Mouse (Mus musculus) stomach, embryonic 16.5 days (tissue): ENCODE measurements around the gene Trpv4. TPM values are rescaled to one million over a fixed set of nuclear protein-coding genes. Genes with fewer than 3 reads are reported as not detected.

Experiments
- ATAC-seq: fragments of 200-750 bp; cut with Nextera tagmentation; 2 replicates; pipeline ENCODE4 v1.8.0; 2017; ENCODE audit warnings: moderate number of reproducible peaks, moderate TSS enrichment; ENCODE audit not compliant: insufficient read depth, low FRiP score
- H3K27ac ChIP-seq: fragments of 300-500 bp; sonication (generic); 2 replicates; pipeline ENCODE4 v1.5.1; 2014; ENCODE audit warnings: low read length
- H3K27me3 ChIP-seq: fragments of 300-500 bp; sonication (generic); 2 replicates; pipeline ENCODE4 v1.6.1; 2014; ENCODE audit warnings: low read length, control low read depth, mixed read lengths; ENCODE audit not compliant: control insufficient read depth, insufficient read depth
- H3K36me3 ChIP-seq: fragments of 300-500 bp; sonication (generic); 2 replicates; pipeline ENCODE4 v1.6.1; 2014; ENCODE audit warnings: low read length; ENCODE audit not compliant: control insufficient read depth, insufficient read depth
- H3K4me1 ChIP-seq: fragments of 300-500 bp; sonication (generic); 2 replicates; pipeline ENCODE4 v1.6.1; 2014; ENCODE audit warnings: low read length, control low read depth, mixed read lengths; ENCODE audit not compliant: control insufficient read depth, insufficient read depth
- H3K4me2 ChIP-seq: fragments of 300-500 bp; sonication (generic); 2 replicates; pipeline ENCODE4 v1.6.1; 2014; ENCODE audit warnings: low read depth, low read length, mixed read lengths
- H3K4me3 ChIP-seq: fragments of 300-500 bp; sonication (generic); replicated peaks from 2 replicates; pipeline ENCODE4 v1.5.1; 2014; ENCODE audit warnings: mild to moderate bottlenecking, low read length
- H3K9ac ChIP-seq: fragments of 300-500 bp; sonication (generic); 2 replicates; pipeline ENCODE4 v1.6.1; 2014; ENCODE audit warnings: low read length
- H3K9me3 ChIP-seq: fragments of 300-500 bp; sonication (generic); replicated peaks from 2 replicates; pipeline ENCODE4 v1.6.1; 2016; ENCODE audit warnings: low read length, control low read depth; ENCODE audit not compliant: control insufficient read depth
- WGBS: fragments of 180-500 bp; shearing (Covaris S2); extraction: QIAGEN DNeasy Blood & Tissue Kit; methylation state at CpG from one replicate; pipeline ENCODE4 v1.1.7; 2014; 5-methylcytosine and 5-hydroxymethylcytosine counted together
- polyA plus RNA-seq: library from polyadenylated mRNA; unstranded; fragments of >200 nt; fragmentation: Nextera tagmentation; extraction: Ambion mirVana; gene quantifications from 2 replicates; pipeline ENCODE4 v1.2.1, GENCODE M21; 2015

The Trpv4 gene
- polyA plus RNA-seq, 1 experiment from 2014 or later, result 2.8 TPM

DNA sequence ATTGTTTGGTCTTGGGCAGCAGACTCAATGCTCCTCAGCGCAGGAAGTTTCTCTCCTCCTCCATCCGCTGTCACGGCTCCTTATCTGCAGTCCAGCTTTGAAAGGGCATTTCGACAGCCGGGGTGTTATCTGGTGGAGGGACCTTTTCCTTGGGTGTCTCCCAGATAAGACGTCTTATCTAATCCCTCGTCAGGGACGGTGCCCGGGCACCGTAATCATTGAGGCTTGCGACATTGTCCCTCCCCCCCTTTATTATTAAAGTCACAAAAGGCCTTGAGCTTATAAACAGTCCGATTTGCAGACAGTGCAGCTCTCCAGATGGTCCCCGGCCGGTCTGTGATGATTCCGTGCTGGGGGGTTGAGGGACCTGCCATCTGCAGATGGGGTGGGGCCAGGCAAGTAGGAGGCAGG, 67.1 kb downstream of the Trpv4 start:
- no peaks in the 10 kb centered on the region for H3K9me3 ChIP-seq
- peaks cover 64% of the 10 kb centered on the region for H3K4me1 ChIP-seq
- H3K4me3 ChIP-seq, result no peak overlapping the region
- H3K36me3 ChIP-seq, result no peaks in the 10 kb centered on the region
- H3K27me3 ChIP-seq, result no peaks in the 10 kb centered on the region
- ATAC-seq, result no peak
- H3K27ac ChIP-seq, result peak overlapping the region; percentile 21; the same call in 1 of the 2 replicates
- no peak overlapping the region for H3K9ac ChIP-seq
- 26% methylated on average over 15 of the region's 15 CpGs for WGBS
- H3K4me2 ChIP-seq, result no peak overlapping the region

DNA sequence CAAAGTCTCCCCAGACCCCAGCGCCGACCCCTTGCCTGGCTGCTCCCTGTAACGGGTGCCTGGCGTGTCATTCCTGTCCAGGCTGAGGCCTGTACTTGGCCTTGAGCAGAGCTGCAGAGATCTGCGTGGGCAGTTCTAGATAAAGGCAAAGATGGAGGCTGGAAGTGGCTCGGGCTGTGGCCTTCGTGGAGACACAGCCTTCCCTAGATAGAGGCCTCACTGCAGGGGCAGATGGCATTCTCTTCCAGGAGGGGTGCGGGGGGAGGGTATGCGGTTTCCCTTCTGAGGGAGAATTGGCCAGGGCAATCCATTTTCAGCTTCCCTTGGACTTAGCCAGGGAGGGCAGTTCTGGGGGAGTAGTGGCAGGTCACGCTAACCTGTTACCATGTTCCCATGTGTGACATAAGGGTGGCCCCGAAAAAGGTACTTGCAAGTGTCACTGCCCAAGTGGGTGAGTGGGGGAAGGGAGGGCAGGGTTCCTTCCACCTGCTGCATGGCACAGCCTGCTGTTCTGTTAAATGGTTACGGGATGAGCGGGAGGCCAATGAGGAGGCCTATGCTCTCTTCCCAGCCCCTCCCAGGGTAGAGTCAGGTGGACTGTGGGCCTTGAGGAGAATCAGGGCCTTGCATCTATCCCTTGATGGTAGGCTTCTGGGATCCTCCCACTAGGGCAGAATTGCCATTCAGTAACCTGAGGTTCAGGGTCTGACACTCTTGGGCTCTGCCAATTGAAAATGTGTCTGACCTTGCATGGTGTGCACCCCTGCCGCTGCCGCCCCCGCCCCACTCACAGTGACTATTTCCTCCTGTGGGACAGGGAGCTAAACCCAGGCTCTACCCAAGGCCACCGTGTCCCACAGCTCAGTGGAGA, 67.9 kb downstream of the Trpv4 start:
- Histone ChIP-seq H3K4me2 (no peak overlapping the region), H3K27ac (peak overlapping the region; percentile 21; the same call in 1 of the 2 replicates), H3K9me3 (no peaks in the 10 kb centered on the region), H3K4me3 (no peak overlapping the region), H3K27me3 (no peaks in the 10 kb centered on the region), H3K9ac (no peak overlapping the region; the same call in 1 of the 2 replicates), H3K36me3 (no peaks in the 10 kb centered on the region), H3K4me1 (peaks cover 71% of the 10 kb centered on the region)
- no peak for ATAC-seq
- WGBS, result 72% methylated on average over 17 of the region's 17 CpGs

DNA sequence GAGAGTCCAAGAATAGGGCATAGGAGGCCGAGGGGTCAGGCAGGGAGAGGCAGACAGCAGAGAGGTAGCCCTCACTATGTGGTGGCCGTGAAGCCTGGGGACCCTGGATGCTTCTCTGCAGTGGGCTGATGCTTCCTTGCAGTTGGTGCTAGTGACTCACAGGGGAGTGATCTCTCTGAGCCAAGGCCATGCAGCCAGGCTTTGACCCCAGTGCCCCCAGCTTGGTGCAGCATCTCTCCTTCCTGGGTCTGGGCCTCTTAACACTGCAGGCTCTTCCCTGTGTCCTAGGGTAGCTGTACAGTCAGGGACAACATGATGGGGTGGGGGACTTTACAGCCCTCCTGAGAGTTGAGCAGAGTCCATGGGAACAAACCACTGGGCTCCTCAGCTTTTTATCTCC, 68.8 kb downstream of the Trpv4 start:
- H3K9me3 ChIP-seq, result no peaks in the 10 kb centered on the region
- no peak overlapping the region for H3K4me3 ChIP-seq
- no peak overlapping the region for H3K27ac ChIP-seq
- ATAC-seq, result no peak
- peaks cover 72% of the 10 kb centered on the region for H3K4me1 ChIP-seq
- 57% methylated on average over 2 of the region's 2 CpGs for WGBS
- H3K27me3 ChIP-seq, result no peaks in the 10 kb centered on the region
- no peak overlapping the region for H3K9ac ChIP-seq
- H3K4me2 ChIP-seq, result no peak overlapping the region
- H3K36me3 ChIP-seq, result no peaks in the 10 kb centered on the region

DNA sequence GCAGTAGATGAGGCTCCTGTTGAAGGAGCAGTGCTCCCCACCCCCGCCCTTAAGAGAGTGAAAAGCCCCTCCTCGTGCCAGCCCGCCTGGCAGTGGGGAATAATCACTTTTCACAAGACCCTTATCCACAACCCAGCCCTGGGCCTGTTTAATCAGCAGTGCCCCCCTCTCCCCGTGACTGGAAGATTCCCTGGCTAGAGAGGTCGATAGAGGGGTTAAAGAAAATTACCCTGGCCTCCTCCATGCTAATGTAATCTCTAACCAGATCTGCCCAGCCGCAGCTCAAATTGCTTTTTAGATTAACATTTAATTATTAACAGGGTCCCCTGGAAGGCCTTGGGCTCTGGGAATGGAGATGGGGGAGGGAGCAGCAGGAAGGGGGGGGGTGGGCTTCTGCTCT, 69.2 kb downstream of the Trpv4 start:
- Histone ChIP-seq H3K27me3 (no peaks in the 10 kb centered on the region), H3K9me3 (no peaks in the 10 kb centered on the region), H3K4me2 (no peak overlapping the region), H3K4me3 (no peak overlapping the region), H3K36me3 (no peaks in the 10 kb centered on the region), H3K27ac (no peak overlapping the region), H3K9ac (no peak overlapping the region), H3K4me1 (peaks cover 72% of the 10 kb centered on the region)
- no peak for ATAC-seq
- 49% methylated on average over 6 of the region's 6 CpGs for WGBS

DNA sequence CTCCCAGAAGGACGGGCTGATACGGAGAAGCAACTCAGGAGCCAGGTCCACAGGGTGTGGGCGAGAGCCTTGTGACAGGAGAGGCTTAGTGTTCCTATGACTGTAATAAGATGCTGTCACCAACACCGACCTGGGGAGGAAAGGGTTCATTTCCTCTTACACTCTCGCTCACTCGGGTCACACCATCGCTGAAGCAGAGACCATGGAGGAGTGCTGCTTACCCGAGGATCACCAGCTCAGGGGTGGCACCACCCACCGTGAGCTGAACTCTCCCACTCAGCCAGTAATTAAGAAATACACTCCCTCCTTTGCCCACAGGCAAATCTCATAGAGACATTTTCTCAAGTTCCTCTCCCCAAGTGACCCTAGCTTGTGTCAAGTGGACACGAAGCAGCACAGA, 69.8 kb downstream of the Trpv4 start:
- H3K9me3 ChIP-seq, result no peaks in the 10 kb centered on the region
- no peak for ATAC-seq
- H3K4me3 ChIP-seq, result no peak overlapping the region
- H3K27ac ChIP-seq, result no peak overlapping the region
- no peak overlapping the region for H3K4me2 ChIP-seq
- H3K9ac ChIP-seq, result no peak overlapping the region
- WGBS, result 52% methylated on average over 10 of the region's 10 CpGs
- peaks cover 72% of the 10 kb centered on the region for H3K4me1 ChIP-seq
- no peaks in the 10 kb centered on the region for H3K27me3 ChIP-seq
- no peaks in the 10 kb centered on the region for H3K36me3 ChIP-seq

DNA sequence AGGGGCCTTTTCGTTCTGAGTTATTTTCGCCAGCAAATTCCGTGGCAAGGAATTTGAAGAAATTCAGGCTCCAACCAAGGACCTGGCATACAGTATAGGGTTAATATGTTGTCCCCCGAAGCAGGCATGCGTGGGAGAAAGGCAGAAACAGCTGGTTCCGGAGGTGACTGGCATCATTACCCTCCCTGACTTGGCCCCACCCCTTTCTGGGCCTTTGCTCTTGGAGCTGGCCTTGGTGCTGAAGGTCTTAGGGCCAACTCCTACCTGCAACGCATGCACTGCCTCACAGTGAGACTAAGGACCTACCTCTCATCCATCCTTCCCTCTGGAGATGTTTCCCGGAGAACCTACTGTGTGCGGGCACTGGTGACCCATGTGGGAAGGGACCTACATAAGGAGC, 70.3 kb downstream of the Trpv4 start:
- Histone ChIP-seq H3K9me3 (no peaks in the 10 kb centered on the region), H3K27me3 (no peaks in the 10 kb centered on the region), H3K4me1 (peaks cover 68% of the 10 kb centered on the region), H3K4me3 (no peak overlapping the region), H3K9ac (no peak overlapping the region), H3K27ac (no peak overlapping the region), H3K4me2 (no peak overlapping the region), H3K36me3 (no peaks in the 10 kb centered on the region)
- no peak for ATAC-seq
- 41% methylated on average over 9 of the region's 9 CpGs for WGBS

DNA sequence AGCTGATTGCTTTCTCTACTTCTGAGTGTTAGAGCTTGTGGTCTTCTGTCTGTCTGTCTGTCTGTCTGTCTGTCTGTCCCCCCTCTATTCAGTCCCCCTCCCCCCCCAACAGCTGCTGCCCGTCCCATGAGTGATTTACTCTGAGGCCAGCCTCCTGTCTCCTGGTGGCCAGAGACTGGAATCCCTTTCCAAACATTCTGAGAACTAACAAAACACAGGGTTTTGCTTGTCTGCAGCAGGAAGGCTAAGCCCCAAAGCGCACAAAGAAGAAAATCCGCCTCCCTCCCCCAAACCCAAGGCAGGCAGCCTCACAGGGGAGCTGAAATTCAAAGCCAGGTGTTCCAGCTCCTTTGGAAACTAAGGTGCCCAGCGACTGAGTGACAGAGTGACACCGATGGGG, 72.5 kb downstream of the Trpv4 start:
- no peaks in the 10 kb centered on the region for H3K27me3 ChIP-seq
- H3K36me3 ChIP-seq, result no peaks in the 10 kb centered on the region
- 8% methylated on average over 5 of the region's 5 CpGs for WGBS
- no peaks in the 10 kb centered on the region for H3K9me3 ChIP-seq
- peaks cover 49% of the 10 kb centered on the region for H3K4me1 ChIP-seq
- H3K9ac ChIP-seq, result 0 out of 2 replicates have a peak overlapping the region, but pooled peaks have one; percentile 0
- no peak overlapping the region for H3K4me3 ChIP-seq
- H3K4me2 ChIP-seq, result no peak overlapping the region
- peak overlapping the region; percentile 40 for H3K27ac ChIP-seq
- ATAC-seq, result no peak

DNA sequence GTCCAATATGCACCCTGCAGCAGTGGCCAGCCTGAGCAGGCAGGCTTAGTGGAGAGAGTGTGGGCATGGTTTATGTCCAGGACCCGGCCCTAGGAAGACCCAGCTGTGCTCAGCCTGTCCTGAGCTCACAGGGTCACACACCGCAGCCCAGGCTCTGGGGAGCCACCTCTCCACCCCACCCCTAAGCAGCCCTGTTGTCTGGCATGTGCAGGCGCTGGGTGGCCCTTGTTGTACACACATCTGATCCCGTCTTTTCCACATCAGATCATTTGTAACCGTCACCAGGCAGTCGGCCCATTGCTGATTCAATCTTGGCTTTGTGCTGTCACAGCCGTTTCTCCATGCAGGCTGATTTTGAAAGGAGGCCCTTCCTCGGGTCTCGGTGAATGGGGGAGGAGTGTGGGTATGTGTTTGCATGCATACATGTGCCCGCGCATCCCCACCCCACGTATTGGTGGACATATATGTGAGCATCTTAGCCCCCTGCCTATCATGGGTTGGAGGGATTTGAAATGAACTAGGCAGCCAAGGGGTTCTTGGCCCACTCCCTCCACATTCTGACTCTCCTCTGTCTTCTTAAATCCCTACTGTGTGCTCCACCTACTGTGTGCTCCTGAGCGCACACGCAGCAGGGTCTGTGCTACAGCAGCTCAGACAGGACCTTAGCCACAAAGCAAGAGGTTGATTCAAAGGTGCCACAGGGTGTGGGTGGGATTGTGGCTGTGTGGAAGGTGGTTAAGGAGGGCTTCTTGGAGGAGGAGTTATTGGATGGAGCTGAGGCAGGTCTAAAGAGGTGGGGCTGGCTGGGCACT, 73.7 kb downstream of the Trpv4 start:
- no peaks in the 10 kb centered on the region for H3K27me3 ChIP-seq
- no peak overlapping the region for H3K9ac ChIP-seq
- H3K4me3 ChIP-seq, result no peak overlapping the region
- 49% methylated on average over 14 of the region's 14 CpGs for whole genome bisulfite sequencing
- H3K4me1 ChIP-seq, result peaks cover 37% of the 10 kb centered on the region
- ATAC-seq, result no peak; the same call in 1 of the 2 replicates
- H3K4me2 ChIP-seq, result no peak overlapping the region
- no peaks in the 10 kb centered on the region for H3K36me3 ChIP-seq
- no peak overlapping the region for H3K27ac ChIP-seq
- no peaks in the 10 kb centered on the region for H3K9me3 ChIP-seq
